Mouse (Mus musculus) cortical plate, adult 2 months (tissue): ENCODE measurements around the gene Igfbp5. TPM values are rescaled to one million over a fixed set of nuclear protein-coding genes. Genes with fewer than 3 reads are reported as not detected.

ENCODE experiments used
- H3K27ac ChIP-seq: fragments of 200-500 bp; 2 replicates; pipeline ENCODE4 v1.5.1; 2012; ENCODE audit warnings: low read length, control low read depth, inconsistent platforms; ENCODE audit not compliant: insufficient read depth
- H3K4me1 ChIP-seq: fragments of 200-500 bp; 2 replicates; pipeline ENCODE4 v1.6.1; 2011; ENCODE audit warnings: low read length; ENCODE audit not compliant: control insufficient read depth, insufficient read depth
- H3K4me3 ChIP-seq: fragments of 200-500 bp; 2 replicates; pipeline ENCODE4 v1.5.1; 2011; ENCODE audit warnings: mild to moderate bottlenecking, low read length, control low read depth; ENCODE audit not compliant: insufficient read depth
- CTCF ChIP-seq: fragments of 200-500 bp; IDR thresholded peaks from 2 replicates; pipeline ENCODE4 v1.5.1; 2011; ENCODE audit warnings: mild to moderate bottlenecking, control low read depth, low read length; ENCODE audit not compliant: insufficient read depth; ENCODE audit errors: extremely low read depth
- POLR2A ChIP-seq: fragments of 200-500 bp; IDR thresholded peaks from 2 replicates; pipeline ENCODE4 v1.6.1; 2011; ENCODE audit warnings: mild to moderate bottlenecking, low read length, control low read depth; ENCODE audit not compliant: insufficient read depth; ENCODE audit errors: extremely low read depth
- polyA plus RNA-seq: library from polyadenylated mRNA; depleted of rRNA; stranded (reverse); fragments of >200 nt; gene quantifications from 2 replicates; pipeline ENCODE4 v1.2.3, GENCODE M21; 2012

Igfbp5 gene
- polyA plus RNA-seq, 1 experiment = 64.2 TPM

DNA sequence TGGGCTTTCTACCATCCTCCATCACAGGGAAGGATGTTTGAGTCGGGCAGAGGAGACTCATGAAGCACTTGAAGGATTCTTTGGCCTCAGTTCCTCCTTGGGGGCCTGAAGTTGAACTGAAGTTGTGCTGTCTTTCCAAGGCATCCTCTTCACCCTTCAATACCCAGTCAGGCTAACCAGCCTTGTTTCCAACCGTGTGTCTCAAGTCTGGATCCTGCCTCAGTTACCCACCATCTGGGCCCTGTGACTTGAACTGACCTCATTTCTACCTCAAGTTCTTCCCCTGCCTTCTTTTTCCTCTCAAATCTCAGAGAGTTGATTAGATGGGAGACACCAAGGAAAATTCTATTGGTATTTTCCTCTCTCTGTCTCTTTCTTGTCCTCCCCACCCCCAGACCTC, 14.2 kb downstream of the Igfbp5 start:
- H3K27ac ChIP-seq = no peak overlapping the region
- TF ChIP-seq CTCF = no peak
- no peak for TF ChIP-seq POLR2A
- no peak overlapping the region for H3K4me3 ChIP-seq
- no peaks in the 10 kb centered on the region for H3K4me1 ChIP-seq

DNA sequence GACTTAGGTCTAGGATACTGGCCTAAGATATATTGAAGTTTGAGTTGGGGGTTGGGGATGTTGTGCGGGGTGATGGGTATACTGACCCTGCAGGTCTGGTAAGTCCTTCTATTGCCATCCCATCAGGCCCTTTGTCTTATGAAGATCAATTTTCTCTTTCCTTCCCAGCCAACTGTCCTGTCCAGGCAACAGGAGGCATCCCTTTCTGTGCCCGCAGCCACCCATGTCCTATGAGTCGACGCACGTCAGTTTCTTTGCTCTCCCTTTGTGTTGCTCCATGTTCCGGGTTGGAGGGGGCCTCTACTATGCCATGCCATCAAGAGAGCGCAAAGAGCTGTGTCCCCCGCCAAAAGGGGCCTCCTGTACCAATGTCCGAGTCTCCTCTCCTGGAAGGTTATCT, 14.7 kb downstream of the Igfbp5 start:
- H3K4me3 ChIP-seq = no peak overlapping the region
- no peaks in the 10 kb centered on the region for H3K4me1 ChIP-seq
- TF ChIP-seq CTCF (no peak), POLR2A (no peak)
- H3K27ac ChIP-seq = no peak overlapping the region

DNA sequence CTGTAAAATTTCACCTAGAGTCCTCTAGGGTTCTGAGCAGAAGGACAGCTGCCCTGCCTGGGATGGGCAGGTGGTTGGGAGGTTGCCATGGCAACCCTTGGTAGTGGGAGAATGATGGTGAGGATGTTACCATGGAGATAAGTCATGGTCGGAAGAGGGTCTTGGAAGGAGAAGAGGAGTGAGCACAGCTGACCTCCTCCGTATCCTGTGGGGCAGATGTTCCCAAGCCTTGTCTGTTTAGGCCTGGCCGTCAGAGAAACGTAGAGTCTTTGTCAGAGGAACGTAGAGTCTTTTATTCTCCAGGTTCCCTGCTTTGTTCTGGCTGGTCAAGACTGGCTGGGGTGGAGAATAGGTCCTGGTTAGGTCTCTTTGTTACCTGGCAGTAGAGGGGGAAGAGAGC, 15.8 kb downstream of the Igfbp5 start:
- no peak overlapping the region for H3K4me3 ChIP-seq
- H3K4me1 ChIP-seq = no peaks in the 10 kb centered on the region
- TF ChIP-seq POLR2A (no peak), CTCF (no peak)
- H3K27ac ChIP-seq = no peak overlapping the region

DNA sequence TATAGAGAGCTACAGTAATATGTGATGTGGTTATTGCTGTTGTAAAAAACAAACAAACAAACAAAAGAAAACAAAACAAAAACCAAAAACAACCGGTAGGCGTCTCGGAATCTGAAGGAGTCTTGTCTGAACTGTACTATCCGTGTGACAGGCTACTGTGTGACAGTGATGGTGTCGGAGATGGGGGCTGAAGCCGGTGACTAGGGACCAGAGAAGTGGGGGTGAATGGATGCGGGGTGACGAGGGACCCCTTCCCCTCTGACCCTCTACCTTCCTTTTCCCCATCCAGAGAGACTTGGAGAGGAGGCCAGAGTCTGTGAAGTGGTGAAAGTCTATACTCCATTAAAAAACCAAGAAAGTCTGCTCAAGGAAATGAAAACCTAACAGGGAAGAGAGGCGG, 16.4 kb downstream of the Igfbp5 start:
- Histone ChIP-seq H3K4me3 (no peak overlapping the region), H3K4me1 (no peaks in the 10 kb centered on the region), H3K27ac (no peak overlapping the region)
- TF ChIP-seq CTCF (no peak), POLR2A (no peak)

DNA sequence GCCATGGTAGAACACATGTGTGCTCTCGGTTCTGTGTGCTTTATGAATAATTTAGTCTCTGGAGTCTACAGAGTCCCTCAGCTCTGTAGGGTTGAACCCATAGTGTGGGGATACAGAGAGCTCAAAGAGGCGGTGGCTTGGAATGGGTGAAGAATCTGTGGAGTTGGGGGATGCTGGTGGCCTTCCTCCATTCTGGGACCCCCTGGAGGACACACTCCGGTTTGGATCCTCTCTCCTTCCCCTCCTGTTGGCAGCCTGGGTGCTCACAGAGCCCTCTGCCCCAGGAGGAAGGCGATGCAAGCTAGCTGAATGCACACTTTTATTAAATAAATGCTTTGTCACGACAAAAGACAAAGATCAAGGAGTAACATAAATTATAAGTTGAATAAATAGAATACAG, 17.1 kb downstream of the Igfbp5 start:
- Histone ChIP-seq H3K4me1 (no peaks in the 10 kb centered on the region), H3K27ac (no peak overlapping the region), H3K4me3 (no peak overlapping the region)
- TF ChIP-seq POLR2A = no peak
- no peak for TF ChIP-seq CTCF

DNA sequence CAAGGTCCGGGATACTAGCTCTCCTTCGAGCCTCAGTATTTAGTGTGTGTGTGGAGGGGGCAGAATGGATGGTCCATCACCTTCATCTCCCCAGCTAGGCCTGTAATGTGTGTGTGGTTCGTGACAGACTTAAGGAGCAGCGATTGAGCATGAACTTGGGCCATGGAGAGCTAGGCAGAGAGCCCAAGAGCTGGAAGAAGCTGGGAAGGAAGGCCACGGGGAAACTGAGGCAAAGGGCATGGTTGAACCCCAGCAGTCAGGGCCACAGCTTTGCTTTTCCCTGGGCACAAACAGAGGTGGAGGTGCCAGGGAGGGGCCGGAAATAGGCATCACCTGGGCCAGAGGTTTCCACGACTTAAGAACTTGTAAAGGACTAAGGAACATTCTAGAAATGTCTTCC, 17.5 kb downstream of the Igfbp5 start:
- TF ChIP-seq POLR2A = no peak
- TF ChIP-seq CTCF = no peak
- no peak overlapping the region for H3K4me3 ChIP-seq
- no peaks in the 10 kb centered on the region for H3K4me1 ChIP-seq
- no peak overlapping the region for H3K27ac ChIP-seq

DNA sequence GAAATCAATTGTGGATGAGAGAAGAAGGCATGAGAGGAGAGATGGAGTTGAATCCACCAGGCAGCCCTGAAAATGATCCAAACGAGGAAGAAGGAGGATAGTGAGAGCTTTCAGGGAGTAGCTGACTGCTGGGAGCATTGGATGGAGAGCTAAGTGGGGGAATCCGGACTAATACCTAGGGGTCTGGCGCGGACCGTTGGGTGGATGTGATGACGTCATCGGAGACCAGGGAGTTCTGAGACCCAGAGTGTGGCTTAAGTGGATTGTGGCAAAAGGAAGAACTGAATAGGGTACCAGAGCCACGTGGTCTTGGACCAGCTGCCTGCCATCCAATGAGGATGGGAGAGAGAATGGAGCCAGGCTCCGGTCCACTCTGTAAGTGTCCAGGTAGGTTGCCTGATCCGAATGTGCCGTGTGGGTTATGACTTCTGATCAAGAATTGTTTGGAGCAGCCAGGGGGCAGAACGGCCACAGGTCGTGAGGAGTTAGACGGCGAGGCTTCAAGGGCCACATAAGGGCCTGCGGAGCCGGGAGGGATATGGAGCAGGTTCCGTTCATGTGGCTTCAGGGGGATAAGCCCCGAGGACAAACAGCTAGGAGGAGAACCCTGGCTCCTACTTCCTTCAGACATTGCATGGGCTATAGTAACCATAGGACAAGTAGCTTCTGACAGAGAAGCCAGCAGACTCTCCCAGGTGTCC, 18.3 kb downstream of the Igfbp5 start:
- Histone ChIP-seq H3K4me3 (no peak overlapping the region), H3K4me1 (no peaks in the 10 kb centered on the region), H3K27ac (no peak overlapping the region)
- TF ChIP-seq POLR2A (no peak), CTCF (no peak)

DNA sequence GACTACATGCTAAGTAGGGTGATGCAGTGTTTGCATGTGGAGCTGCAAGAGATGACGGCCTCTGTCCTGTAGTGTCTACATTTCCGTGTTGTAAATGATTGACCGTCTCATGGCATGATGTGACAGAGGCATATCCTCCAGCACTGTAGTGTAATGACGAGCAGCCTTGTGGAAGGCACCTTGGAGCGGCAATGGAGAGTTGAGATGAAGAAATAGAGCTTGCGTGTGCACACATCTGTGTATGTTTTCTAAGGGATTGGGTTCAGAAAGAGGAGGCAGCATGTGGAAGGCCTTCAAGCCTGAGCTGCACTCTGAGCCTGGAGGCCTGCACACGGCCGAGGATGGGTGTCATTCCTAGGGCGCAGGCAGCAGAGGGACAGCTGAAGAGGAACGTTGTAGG, 19.0 kb downstream of the Igfbp5 start:
- TF ChIP-seq CTCF (no peak), POLR2A (no peak)
- Histone ChIP-seq H3K4me1 (no peaks in the 10 kb centered on the region), H3K27ac (no peak overlapping the region)

DNA sequence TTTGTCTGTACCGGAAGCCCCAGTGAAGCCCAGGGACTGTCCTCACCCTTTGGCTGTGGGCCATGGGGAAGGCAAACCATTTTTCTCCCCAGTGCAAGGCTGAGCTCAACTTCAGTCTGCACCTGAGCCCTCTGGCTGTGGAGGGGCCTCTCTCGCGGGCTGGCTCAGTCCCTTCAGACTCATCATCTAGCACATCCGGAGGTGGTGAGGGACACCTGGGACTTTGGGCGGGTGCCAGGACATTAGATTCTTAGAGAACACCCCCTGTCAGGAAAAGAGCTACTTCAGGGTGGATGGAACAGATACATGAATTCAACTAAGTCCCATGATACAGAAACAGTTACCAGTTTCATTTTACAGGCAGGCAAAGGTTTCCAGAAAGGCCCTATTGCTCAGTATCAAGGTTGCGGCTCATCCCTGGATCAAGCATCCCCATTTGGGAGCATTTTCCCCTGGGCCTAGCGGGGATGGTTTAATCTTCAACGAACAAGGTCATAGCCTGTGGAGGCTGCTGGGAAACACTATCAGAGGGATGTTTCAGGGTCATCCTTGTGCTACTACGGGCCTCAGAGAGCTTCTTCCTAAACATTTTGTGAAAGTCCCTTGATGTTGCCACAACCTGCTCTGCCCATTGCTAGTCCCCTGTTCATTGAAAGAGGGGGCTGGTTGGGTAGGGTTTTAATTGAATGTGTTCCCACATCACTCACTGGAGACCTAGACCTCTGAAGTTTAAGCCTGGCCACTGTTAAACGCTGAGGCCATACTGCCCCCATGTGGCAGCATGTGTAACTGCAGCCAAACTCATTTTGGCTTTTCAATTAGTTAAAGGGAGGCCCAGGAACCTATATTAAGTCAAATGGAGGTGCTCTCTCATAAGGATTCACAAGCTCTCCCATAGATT, 20.1 kb downstream of the Igfbp5 start:
- Histone ChIP-seq H3K4me1 (no peaks in the 10 kb centered on the region), H3K4me3 (no peak overlapping the region), H3K27ac (no peak overlapping the region)
- no peak for TF ChIP-seq POLR2A
- TF ChIP-seq CTCF = peak; percentile 98

More for the DNA sequence above, 19.0 kb downstream of the Igfbp5 start:
- no peak overlapping the region for H3K4me3 ChIP-seq

DNA sequence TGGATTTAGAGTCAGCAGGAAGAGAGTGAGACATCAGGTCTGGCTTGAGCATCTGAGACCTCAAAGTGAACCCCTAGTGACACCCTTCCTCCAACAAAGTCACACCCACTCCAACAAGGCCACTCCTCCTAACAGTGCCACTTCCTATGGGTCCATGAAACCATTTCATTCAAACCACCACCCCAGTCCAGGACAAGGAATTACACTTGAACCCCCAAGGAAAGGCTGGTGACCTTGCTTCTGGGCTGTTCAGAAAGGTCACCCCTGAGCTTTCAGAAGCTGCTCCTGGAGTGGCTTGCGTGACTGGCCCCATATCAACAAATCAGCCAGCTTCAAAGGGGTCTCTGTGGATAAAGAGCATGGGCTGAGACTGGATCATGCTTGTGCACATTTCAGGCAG, 20.9 kb downstream of the Igfbp5 start:
- H3K27ac ChIP-seq = no peak overlapping the region
- TF ChIP-seq POLR2A (no peak), CTCF (no peak)
- H3K4me3 ChIP-seq = no peak overlapping the region
- no peaks in the 10 kb centered on the region for H3K4me1 ChIP-seq
